Mouse (Mus musculus): Measurements from ENCODE around the gene Olfr465-ps1. TPM values are rescaled to one million over a fixed set of nuclear protein-coding genes. Genes with fewer than 3 reads are reported as not detected.

Olfr465-ps1 gene
- total RNA-seq (2017), result not detected in 3 replicates

DNA sequence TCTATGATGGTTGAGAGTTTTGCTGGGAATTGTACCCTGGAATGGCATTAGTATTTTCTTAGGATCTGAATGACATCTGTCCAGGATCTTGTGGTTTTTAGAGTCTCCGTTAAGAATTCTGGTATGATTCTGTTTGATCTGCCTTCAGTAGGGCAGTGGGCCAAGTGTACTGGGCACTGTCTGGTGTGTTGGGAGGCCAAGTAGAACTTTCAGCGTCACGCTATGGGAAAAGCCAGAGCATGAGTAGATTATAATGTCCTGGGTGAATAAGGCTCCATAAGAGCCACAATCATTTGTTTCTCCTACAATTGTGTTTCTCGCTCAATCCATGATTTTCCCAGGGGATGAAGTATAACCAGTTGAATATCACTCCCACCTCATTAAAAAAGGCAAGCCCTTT lies at the start of gene Olfr465-ps1:
Gene Olfr465-ps1, plus strand, starts transcription at position 301 of the 400 bp plus-strand sequence.
- no peak for ATAC-seq (replicated peaks; ENCODE audit: insufficient number of reproducible peaks, low FRiP score, low TSS enrichment, poor library complexity, severe bottlenecking)

GRCm38 (mm10) chr13:65095923-65096322 lies 42.0 kb upstream of the Olfr465-ps1 start:
- ATAC-seq (replicated peaks; ENCODE audit: insufficient number of reproducible peaks, low FRiP score, low TSS enrichment, poor library complexity, severe bottlenecking), result no peak

GRCm38 (mm10) chr13:65097018-65097417 lies 40.9 kb upstream of the Olfr465-ps1 start:
- ATAC-seq (replicated peaks; ENCODE audit: insufficient number of reproducible peaks, low FRiP score, low TSS enrichment, poor library complexity, severe bottlenecking), result no peak

DNA sequence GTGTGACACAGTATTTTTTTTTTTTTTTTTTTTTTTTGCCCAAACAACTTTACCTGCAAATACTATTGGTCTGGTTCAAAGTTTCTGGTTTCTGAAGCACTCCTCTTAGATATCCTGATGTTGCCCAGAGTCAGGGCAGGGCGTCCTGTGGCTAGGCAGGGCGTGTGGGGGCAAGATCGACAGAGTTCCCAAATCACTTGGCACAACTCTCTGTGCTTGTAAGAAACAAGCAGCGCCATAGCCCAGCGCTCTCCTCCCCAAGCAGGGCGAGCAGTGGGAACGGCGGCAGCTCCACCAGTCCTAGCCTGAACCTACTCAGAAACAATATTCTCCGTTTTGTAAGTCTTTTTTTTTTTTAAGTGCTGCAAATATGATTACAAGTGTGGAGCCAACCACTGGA lies 37.2 kb upstream of the Olfr465-ps1 start:
- no peak for ATAC-seq (replicated peaks; ENCODE audit: insufficient number of reproducible peaks, low FRiP score, low TSS enrichment, poor library complexity, severe bottlenecking)

DNA sequence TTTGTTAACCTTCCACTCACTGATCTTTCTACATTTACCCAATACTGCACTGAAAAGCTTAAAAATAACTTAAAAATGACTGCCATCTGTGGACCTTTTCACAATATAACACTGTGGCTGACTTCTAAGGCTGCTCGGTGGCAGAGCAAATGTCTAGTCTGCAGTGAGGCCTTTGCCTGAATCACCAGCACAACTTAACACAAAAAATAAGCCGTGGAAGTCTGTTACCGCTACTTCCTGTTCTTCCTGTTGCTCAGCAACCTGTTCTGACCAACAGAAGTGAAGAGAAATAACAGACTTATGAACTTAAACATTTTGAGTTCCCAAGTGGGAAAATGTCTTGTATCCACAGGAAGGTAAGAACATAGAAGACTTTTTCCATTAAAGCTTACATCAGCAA lies 36.7 kb upstream of the Olfr465-ps1 start:
- peak; percentile 60 for ATAC-seq (replicated peaks; ENCODE audit: insufficient number of reproducible peaks, low FRiP score, low TSS enrichment, poor library complexity, severe bottlenecking)

DNA sequence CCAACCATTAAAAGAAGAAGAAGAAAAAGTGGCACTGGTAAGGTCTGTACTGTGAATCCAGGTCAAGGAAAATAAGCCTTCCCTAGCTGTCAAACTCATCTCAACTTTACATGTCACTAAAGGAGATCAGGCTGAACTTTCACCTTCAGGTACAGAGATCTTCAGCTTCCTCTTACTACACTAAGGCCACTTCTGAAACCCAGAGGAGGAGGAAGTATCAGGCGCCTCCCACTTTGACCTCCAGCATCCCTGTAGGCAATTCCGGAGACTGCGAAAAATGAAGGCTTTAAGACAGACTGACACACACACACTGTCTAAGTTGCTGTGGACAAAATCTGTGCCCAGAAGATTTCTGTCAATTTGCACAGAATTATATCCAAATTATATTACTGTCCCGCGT lies 25.9 kb upstream of the Olfr465-ps1 start:
- ATAC-seq (replicated peaks; ENCODE audit: insufficient number of reproducible peaks, low FRiP score, low TSS enrichment, poor library complexity, severe bottlenecking), result peak; percentile 84

GRCm38 (mm10) chr13:65112459-65113110 lies 25.3 kb upstream of the Olfr465-ps1 start, which contains the start of gene Mfsd14b:
Gene Mfsd14b, minus strand, starts transcription at chr13:65112975.
- ATAC-seq (replicated peaks; ENCODE audit: insufficient number of reproducible peaks, low FRiP score, low TSS enrichment, poor library complexity, severe bottlenecking), result peak; percentile 91

GRCm38 (mm10) chr13:65113239-65113638 lies 24.6 kb upstream of the Olfr465-ps1 start:
- ATAC-seq (replicated peaks; ENCODE audit: insufficient number of reproducible peaks, low FRiP score, low TSS enrichment, poor library complexity, severe bottlenecking), result no peak

GRCm38 (mm10) chr13:65120984-65121383 lies 16.9 kb upstream of the Olfr465-ps1 start:
- no peak for ATAC-seq (replicated peaks; ENCODE audit: insufficient number of reproducible peaks, low FRiP score, low TSS enrichment, poor library complexity, severe bottlenecking)

DNA sequence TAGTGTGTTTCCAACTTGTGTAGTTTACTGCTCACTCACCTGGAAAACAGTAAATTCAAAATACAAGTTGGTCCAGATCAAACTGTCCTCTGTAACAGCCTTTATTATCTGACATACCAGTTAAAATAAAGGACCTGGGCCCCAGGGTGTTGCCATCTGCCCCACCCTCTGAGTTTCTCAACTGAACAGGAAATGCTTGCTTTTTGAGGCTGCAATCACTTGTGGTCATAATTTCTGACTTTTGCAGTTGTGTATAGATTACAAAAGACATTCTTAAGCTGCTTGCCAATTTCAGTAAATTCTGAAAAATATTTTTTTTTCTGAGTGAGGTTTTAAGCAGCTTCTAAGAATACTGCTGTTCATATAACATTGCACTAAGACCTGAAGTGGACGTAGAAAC lies 15.8 kb upstream of the Olfr465-ps1 start:
- peak; percentile 87 for ATAC-seq (replicated peaks; ENCODE audit: insufficient number of reproducible peaks, low FRiP score, low TSS enrichment, poor library complexity, severe bottlenecking)

DNA sequence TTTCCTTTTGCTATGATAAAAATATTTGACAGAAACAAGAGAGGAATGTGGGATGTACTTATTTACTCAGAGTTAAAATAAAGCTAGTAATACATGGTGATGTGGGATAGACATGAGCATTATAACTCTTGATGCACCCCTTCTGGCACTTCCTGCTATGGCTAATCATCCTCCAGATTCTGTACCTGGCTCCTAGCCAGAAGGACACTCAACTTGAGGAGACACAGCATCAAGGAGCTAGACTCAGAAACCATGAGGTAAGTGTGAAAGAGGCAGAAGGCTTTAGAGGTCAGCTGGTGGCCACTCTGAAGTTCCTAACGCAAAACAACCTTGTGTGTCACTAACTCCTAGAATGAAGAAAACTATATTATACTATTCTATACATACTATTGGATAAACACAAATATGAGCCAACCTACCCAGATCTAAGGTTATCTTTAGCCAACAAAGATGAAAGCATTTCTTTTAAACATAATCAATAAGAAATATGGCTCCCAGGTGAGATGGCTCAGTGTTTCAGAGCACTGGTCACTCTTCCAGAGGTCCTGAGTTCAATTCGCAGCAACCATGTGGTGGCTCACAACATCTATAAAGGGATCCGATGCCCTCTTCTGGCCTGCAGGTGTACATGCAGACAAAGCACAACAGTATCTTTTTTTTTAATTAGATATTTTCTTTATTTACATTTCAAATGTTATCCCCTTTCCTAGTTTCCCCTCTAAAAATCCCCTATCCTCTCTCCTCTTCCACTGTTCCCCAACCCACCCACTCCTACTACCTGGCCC lies 10.6 kb upstream of the Olfr465-ps1 start:
- no peak for ATAC-seq (replicated peaks; ENCODE audit: insufficient number of reproducible peaks, low FRiP score, low TSS enrichment, poor library complexity, severe bottlenecking)

DNA sequence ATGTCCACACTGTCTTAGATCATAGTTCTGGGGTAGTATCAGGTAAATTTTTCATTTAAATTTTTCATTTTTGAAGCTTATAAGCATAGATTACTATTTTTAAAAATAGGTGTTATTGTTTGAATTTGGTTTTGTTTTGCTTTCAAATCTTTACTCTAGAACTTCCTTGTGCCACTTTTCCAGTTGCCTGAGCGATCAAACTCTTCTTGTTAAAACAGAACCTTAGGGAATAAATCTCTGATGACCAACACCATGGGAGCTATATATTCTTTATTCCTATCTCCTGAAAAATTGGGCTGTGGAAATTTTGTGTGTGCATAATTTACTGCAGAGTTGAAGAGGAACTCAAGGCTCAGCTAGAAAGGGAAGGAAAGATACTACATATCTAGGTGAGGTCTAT lies 12.1 kb downstream of the Olfr465-ps1 start, which contains the start of gene Olfr466:
Gene Olfr466, plus strand, starts transcription at position 301 of the 400 bp plus-strand sequence.
- no peak for ATAC-seq (replicated peaks; ENCODE audit: insufficient number of reproducible peaks, low FRiP score, low TSS enrichment, poor library complexity, severe bottlenecking)

DNA sequence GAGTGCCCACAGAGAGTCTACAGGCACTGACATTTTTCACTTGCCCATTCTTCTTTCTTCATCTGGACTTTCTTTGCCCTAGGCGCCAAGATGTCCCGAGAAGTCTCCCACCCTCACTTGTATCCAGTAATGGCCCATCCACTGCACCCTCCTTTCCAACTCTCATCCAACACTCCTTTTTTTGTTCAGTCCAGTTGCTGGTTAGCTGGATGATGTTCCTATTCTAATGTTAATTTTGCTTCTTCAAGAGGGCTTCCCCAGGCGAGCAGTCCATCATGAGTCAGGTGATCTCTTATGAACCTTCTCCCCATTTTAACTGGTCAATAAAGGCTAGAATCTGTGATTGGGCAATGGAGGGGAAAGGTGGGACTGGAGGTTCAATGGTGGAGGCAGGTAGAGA lies 36.2 kb downstream of the Olfr465-ps1 start:
- ATAC-seq (replicated peaks; ENCODE audit: insufficient number of reproducible peaks, low FRiP score, low TSS enrichment, poor library complexity, severe bottlenecking), result no peak

- ATAC-seq (replicated peaks; ENCODE audit: insufficient number of reproducible peaks, low FRiP score, low TSS enrichment, poor library complexity, severe bottlenecking), result peak; percentile 59
These were observed 38.0 kb downstream of the Olfr465-ps1 start for GRCm38 (mm10) chr13:65175734-65176471.

- ATAC-seq (replicated peaks; ENCODE audit: insufficient number of reproducible peaks, low FRiP score, low TSS enrichment, poor library complexity, severe bottlenecking), result 0 out of 2 replicates have a peak, but pooled peaks have one; percentile 23
These were observed 38.7 kb downstream of the Olfr465-ps1 start for GRCm38 (mm10) chr13:65176472-65177091.
